Mouse (Mus musculus) ES-E14 (cell line): ENCODE measurements around the gene Kansl1l. TPM values are rescaled to one million over a fixed set of nuclear protein-coding genes. Genes with fewer than 3 reads are reported as not detected.

ENCODE experiments used
- DNase-seq: peaks from one replicate; pipeline ENCODE4 v3.0.0-alpha.2; 2013; ENCODE audit warnings: low read depth, low spot score
- H3K27ac ChIP-seq: 2 replicates; pipeline ENCODE4 v1.5.1; 2012; ENCODE audit warnings: low read depth, mild to moderate bottlenecking, low read length, moderate library complexity, mixed read lengths; ENCODE audit not compliant: poor library complexity, insufficient read depth, severe bottlenecking
- H3K36me3 ChIP-seq: 2 replicates; pipeline ENCODE4 v1.6.1; 2012; ENCODE audit warnings: mild to moderate bottlenecking, low read length, moderate library complexity, mixed read lengths; ENCODE audit not compliant: control insufficient read depth, poor library complexity, insufficient read depth, severe bottlenecking
- H3K4me1 ChIP-seq, 2 experiments: fragments of 150-350 bp in 1 of 2; sonication (generic) in 1 of 2; 2 replicates each; pipeline ENCODE4 v1.6.1; 2012; ENCODE audit warnings: low read length in 2 of 2, mild to moderate bottlenecking in 1 of 2, mixed read lengths in 1 of 2; ENCODE audit not compliant: control insufficient read depth in 2 of 2, insufficient read depth in 2 of 2, poor library complexity in 1 of 2
- H3K4me3 ChIP-seq, 2 experiments: fragments of 150-350 bp in 1 of 2; sonication (generic) in 1 of 2; 2 replicates each; pipeline ENCODE4 v1.5.1; 2012; ENCODE audit warnings: low read length in 2 of 2, low read depth in 1 of 2, mild to moderate bottlenecking in 1 of 2, mixed read lengths in 1 of 2; ENCODE audit not compliant: insufficient read depth in 1 of 2, poor library complexity in 1 of 2, severe bottlenecking in 1 of 2
- H3K9ac ChIP-seq: 2 replicates; pipeline ENCODE4 v1.6.1; 2012; ENCODE audit warnings: low read depth, mild to moderate bottlenecking, low read length, mixed read lengths; ENCODE audit not compliant: poor library complexity, insufficient read depth, severe bottlenecking
- H3K9me3 ChIP-seq: fragments of 150-350 bp; sonication (generic); 2 replicates; pipeline ENCODE4 v1.6.1; 2012; ENCODE audit warnings: low read depth, mild to moderate bottlenecking, low read length; ENCODE audit not compliant: control insufficient read depth, insufficient read depth
- CHD2 ChIP-seq: IDR thresholded peaks from 2 replicates; pipeline ENCODE4 v1.6.1; 2014; ENCODE audit warnings: mild to moderate bottlenecking, low read depth, low read length, inconsistent platforms
- HCFC1 ChIP-seq: IDR thresholded peaks from 2 replicates; pipeline ENCODE4 v1.6.1; 2012; ENCODE audit warnings: low read length, inconsistent platforms, borderline replicate concordance; ENCODE audit not compliant: insufficient read depth
- MAFK ChIP-seq: IDR thresholded peaks from 2 replicates; pipeline ENCODE4 v1.6.1; 2014; ENCODE audit warnings: mild to moderate bottlenecking, low read depth, low read length, inconsistent platforms; ENCODE audit not compliant: insufficient read depth
- ZC3H11A ChIP-seq: IDR thresholded peaks from 2 replicates; pipeline ENCODE4 v1.6.1; 2012; ENCODE audit warnings: low read depth, mild to moderate bottlenecking, inconsistent platforms, low read length, borderline replicate concordance
- ZNF384 ChIP-seq: IDR thresholded peaks from 2 replicates; pipeline ENCODE4 v1.6.1; 2012; ENCODE audit warnings: low read depth, low read length, inconsistent platforms
- in situ Hi-C, 2 experiments: fragments of 600-800 bp; cut with MboI; formaldehyde crosslinking; loops; one replicate each; pipeline ENCODE4 v1.15.1; 2025; ENCODE audit warnings: low sequenced_read_pairs in 2 of 2, inconsistent platforms in 1 of 2; ENCODE audit not compliant: unreplicated experiment in 2 of 2
- total RNA-seq: library from RNA; depleted of rRNA; stranded (reverse); fragments of 300-350 nt; gene quantifications from 2 replicates; pipeline ENCODE4 v1.2.3, GENCODE M21; 2012

The Kansl1l gene
- total RNA-seq, 1 experiment, result 3.3 TPM

DNA sequence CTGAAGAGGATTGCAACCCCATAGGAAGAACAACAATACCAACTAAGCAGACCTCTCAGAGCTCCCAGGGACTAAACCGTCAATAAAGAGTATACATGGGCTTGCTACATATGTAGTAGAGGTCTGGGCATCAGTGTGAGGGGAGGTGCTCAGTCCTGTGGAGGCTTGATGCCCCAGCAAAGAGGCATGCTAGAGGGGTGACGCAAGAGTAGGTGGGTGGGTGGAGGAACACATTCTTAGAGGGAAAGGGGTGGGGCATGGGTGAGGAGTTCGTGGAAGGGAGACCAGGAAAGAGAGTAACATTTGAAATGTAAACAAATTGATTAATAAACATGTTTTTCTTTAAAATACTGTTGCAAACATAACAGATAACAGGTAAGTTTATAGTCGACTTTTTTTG lies 36.3 kb downstream of the Kansl1l start:
- Histone ChIP-seq H3K27ac (no peak overlapping the region), H3K36me3 (no peaks in the 10 kb centered on the region), H3K9ac (no peak overlapping the region), H3K4me3 (no peak overlapping the region), H3K9me3 (no peaks in the 10 kb centered on the region), H3K4me1 (no peaks in the 10 kb centered on the region)
- in situ Hi-C loops, result no loop called here
- no peak for TF ChIP-seq ZNF384
- no peak for TF ChIP-seq HCFC1
- no peak for TF ChIP-seq MAFK
- TF ChIP-seq ZC3H11A, result no peak
- no peak for TF ChIP-seq CHD2
- DNase-seq, result no peak

DNA sequence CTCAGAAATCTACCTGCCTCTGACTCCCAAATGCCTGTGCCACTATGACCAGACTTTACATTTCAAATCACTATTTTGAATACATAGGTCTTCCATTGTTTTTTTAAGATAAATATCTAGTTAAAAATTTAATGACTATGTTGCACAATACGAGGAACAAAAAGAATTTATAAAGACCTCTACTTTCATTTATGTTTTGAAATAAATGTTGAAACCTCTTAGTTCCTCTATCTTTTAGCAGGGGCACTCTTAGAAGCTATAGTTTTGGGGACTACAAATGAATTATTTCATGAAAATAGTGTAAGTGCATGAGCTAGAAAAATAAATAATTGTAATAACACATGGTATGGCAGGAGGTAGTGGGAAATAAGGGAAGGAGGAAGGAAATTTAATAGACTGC lies 38.6 kb downstream of the Kansl1l start:
- in situ Hi-C loops, result no loop called here
- TF ChIP-seq HCFC1 (no peak), ZNF384 (no peak), CHD2 (no peak), MAFK (no peak), ZC3H11A (no peak)
- H3K27ac ChIP-seq, result no peak overlapping the region
- no peak overlapping the region for H3K4me3 ChIP-seq
- DNase-seq, result no peak
- no peaks in the 10 kb centered on the region for H3K36me3 ChIP-seq
- H3K9ac ChIP-seq, result no peak overlapping the region
- no peaks in the 10 kb centered on the region for H3K9me3 ChIP-seq
- H3K4me1 ChIP-seq, result no peaks in the 10 kb centered on the region

DNA sequence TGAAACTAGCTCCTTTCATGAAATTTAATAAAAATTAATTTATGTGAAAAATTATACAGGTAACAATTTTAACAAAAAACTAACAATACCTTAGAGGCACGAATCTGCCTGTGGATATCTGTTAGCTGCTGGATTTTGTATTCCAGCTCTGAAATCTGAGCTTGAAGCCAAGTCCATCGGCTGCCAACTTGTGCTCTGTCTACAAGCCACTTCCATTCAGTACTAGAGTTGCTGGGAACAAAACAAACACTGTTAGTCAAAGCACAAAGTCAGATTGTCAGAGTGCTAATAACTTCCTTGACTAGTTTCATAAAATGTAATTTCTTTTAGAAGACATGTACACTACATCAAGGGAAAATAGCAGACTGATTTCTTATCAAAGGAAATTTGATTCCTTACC lies 39.5 kb downstream of the Kansl1l start:
- Histone ChIP-seq H3K9me3 (no peaks in the 10 kb centered on the region), H3K36me3 (no peaks in the 10 kb centered on the region), H3K4me3 (no peak overlapping the region), H3K27ac (no peak overlapping the region), H3K4me1 (no peaks in the 10 kb centered on the region), H3K9ac (no peak overlapping the region)
- TF ChIP-seq CHD2, result no peak
- TF ChIP-seq ZC3H11A, result no peak
- no peak for TF ChIP-seq HCFC1
- no peak for TF ChIP-seq ZNF384
- no peak for TF ChIP-seq MAFK
- in situ Hi-C loops, result no loop called here
- DNase-seq, result no peak

DNA sequence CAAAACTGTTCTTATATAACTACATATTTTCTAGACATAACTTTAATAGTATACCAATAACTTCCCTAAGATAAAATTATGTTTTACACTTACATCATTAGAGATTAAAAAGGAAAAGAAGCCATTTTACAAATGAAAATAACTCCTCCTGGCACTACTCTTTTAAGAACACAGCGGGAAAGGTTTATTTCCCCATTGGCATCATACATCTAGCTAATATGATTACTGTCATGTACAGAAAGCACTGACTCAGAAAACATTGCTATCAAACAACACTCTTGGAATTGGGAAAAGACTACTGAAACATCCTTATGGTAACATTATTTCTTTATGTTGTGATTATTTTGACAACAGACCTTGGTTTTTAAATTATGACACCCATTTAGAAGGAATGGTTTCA lies 48.6 kb downstream of the Kansl1l start:
- H3K4me3 ChIP-seq, result no peak overlapping the region
- H3K4me1 ChIP-seq, result no peaks in the 10 kb centered on the region
- TF ChIP-seq ZNF384, result no peak
- no peaks in the 10 kb centered on the region; the same call in 1 of the 2 replicates for H3K36me3 ChIP-seq
- H3K27ac ChIP-seq, result no peak overlapping the region
- in situ Hi-C loops, result no loop called here
- DNase-seq, result no peak
- no peaks in the 10 kb centered on the region for H3K9me3 ChIP-seq
- H3K9ac ChIP-seq, result no peak overlapping the region

DNA sequence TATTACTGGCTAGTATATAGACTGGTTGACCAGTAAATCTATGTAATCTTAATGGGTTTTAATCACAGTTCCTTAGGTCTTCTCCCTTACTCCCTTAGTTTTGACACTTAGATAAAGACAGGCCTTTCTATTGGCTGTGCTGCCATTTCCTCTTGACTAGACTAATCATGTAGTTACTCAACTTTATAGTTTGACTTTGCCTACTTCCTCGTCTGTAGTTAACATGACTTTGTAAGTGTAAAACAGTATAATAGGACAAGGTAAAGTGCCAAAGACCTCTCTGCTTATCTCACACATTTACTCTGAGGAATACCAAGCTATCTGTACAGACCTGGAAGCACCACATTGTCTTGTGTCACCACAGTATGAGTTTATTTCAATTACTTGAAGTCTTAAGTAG lies 86.8 kb downstream of the Kansl1l start:
- TF ChIP-seq ZC3H11A, result no peak
- TF ChIP-seq CHD2, result no peak
- no peak for TF ChIP-seq ZNF384
- no peak for TF ChIP-seq MAFK
- no peak for TF ChIP-seq HCFC1
- in situ Hi-C loops, result no loop called here
- H3K4me1 ChIP-seq, result no peaks in the 10 kb centered on the region

More for the DNA sequence above, 86.8 kb downstream of the Kansl1l start:
- H3K9ac ChIP-seq, result no peak overlapping the region
- H3K27ac ChIP-seq, result no peak overlapping the region
- DNase-seq, result no peak
- H3K36me3 ChIP-seq, result no peaks in the 10 kb centered on the region
- H3K9me3 ChIP-seq, result no peaks in the 10 kb centered on the region
- no peak overlapping the region for H3K4me3 ChIP-seq
